In genomic region chr12:29048596-29048995, GRCm38 (mm10) we compare ENCODE assay signal across 7 mouse cellular contexts.
DNase-seq lines count a peak whose midpoint lies in the region; ATAC-seq lines count a peak whose summit lies in the region.
"Not testable (repeated sequence)": the region's sequence is repeated elsewhere in the genome, so short reads cannot be mapped to it uniquely, and the experiment has no call there.

No protein-coding gene starts in this region.

- not testable (repeated sequence) for H3K27me3 ChIP-seq in embryonic facial prominence, embryonic 11.5 days (ENCODE audit: control insufficient read depth, insufficient read depth, low read length); forebrain, embryonic 12.5 days; heart, embryonic 12.5 days (replicated peaks); hindbrain, embryonic 15.5 days; limb, embryonic 11.5 days (ENCODE audit: control insufficient read depth, insufficient read depth, low read length); midbrain, embryonic 12.5 days; neural tube, embryonic 12.5 days (replicated peaks)

- H3K4me2 ChIP-seq in embryonic facial prominence, embryonic 11.5 days (ENCODE audit: low read depth, low read length); forebrain, embryonic 12.5 days; hindbrain, embryonic 15.5 days; midbrain, embryonic 12.5 days (replicated peaks); neural tube, embryonic 12.5 days (replicated peaks): not testable (repeated sequence)
- H3K4me2 ChIP-seq in heart, embryonic 12.5 days = 0 out of 2 replicates have a peak overlapping the region, but pooled peaks have one; percentile 26
- H3K4me2 ChIP-seq in limb, embryonic 11.5 days (ENCODE audit: low read depth, severe bottlenecking) = peak overlapping the region; percentile 12; the same call in 1 of the 2 replicates

- not testable (repeated sequence) for H3K4me1 ChIP-seq in embryonic facial prominence, embryonic 11.5 days (ENCODE audit: control insufficient read depth, insufficient read depth, low read length)
- H3K4me1 ChIP-seq in forebrain, embryonic 12.5 days = peaks cover 29% of the 10 kb centered on the region
- peaks cover 27% of the 10 kb centered on the region for H3K4me1 ChIP-seq in heart, embryonic 12.5 days (replicated peaks)
- H3K4me1 ChIP-seq in hindbrain, embryonic 15.5 days (replicated peaks) = peaks cover 32% of the 10 kb centered on the region
- H3K4me1 ChIP-seq in limb, embryonic 11.5 days (ENCODE audit: control insufficient read depth, insufficient read depth, low read length) = peaks cover 22% of the 10 kb centered on the region
- peaks cover 25% of the 10 kb centered on the region for H3K4me1 ChIP-seq in midbrain, embryonic 12.5 days
- H3K4me1 ChIP-seq in neural tube, embryonic 12.5 days = peaks cover 26% of the 10 kb centered on the region

- 0 out of 2 replicates have a peak, but pooled peaks have one; percentile 8 for ATAC-seq in embryonic facial prominence, embryonic 11.5 days (replicated peaks; ENCODE audit: insufficient number of reproducible peaks, low FRiP score, low TSS enrichment, low read depth)
- ATAC-seq in forebrain, embryonic 12.5 days (ENCODE audit: low FRiP score) = 0 out of 2 replicates have a peak, but pooled peaks have one; percentile 3
- not testable (repeated sequence) for ATAC-seq in heart, embryonic 12.5 days (ENCODE audit: insufficient number of reproducible peaks, low FRiP score); hindbrain, embryonic 15.5 days (ENCODE audit: low FRiP score, low read depth); limb, embryonic 11.5 days (ENCODE audit: insufficient number of reproducible peaks, low FRiP score, low TSS enrichment, low read depth); midbrain, embryonic 12.5 days (ENCODE audit: low FRiP score, low read depth); neural tube, embryonic 12.5 days (ENCODE audit: low FRiP score, low read depth)

- H3K4me3 ChIP-seq in embryonic facial prominence, embryonic 11.5 days (ENCODE audit: low read depth, low read length); forebrain, embryonic 12.5 days (replicated peaks); heart, embryonic 12.5 days; hindbrain, embryonic 15.5 days; limb, embryonic 11.5 days (ENCODE audit: low read depth, low read length); midbrain, embryonic 12.5 days; neural tube, embryonic 12.5 days: not testable (repeated sequence)

- H3K9me3 ChIP-seq in embryonic facial prominence, embryonic 11.5 days (replicated peaks; ENCODE audit: control insufficient read depth, low read length); forebrain, embryonic 12.5 days; heart, embryonic 12.5 days (replicated peaks); hindbrain, embryonic 15.5 days; limb, embryonic 11.5 days (ENCODE audit: control insufficient read depth, low read length); midbrain, embryonic 12.5 days; neural tube, embryonic 12.5 days: not testable (repeated sequence)

- 39% methylated on average over 2 of the region's 4 CpGs for WGBS in embryonic facial prominence, embryonic 11.5 days
- 47% methylated on average over 4 of the region's 4 CpGs for WGBS in forebrain, embryonic 12.5 days
- WGBS in heart, embryonic 12.5 days = 52% methylated on average over 4 of the region's 4 CpGs
- 30% methylated on average over 4 of the region's 4 CpGs for WGBS in hindbrain, embryonic 15.5 days
- 23% methylated on average over 3 of the region's 4 CpGs for WGBS in limb, embryonic 11.5 days
- WGBS in midbrain, embryonic 12.5 days = 58% methylated on average over 4 of the region's 4 CpGs
- WGBS in neural tube, embryonic 12.5 days = 37% methylated on average over 4 of the region's 4 CpGs

- H3K9ac ChIP-seq in embryonic facial prominence, embryonic 11.5 days (replicated peaks; ENCODE audit: low read length) = peak overlapping the region; percentile 41; the same call in 1 of the 2 replicates
- H3K9ac ChIP-seq in forebrain, embryonic 12.5 days; heart, embryonic 12.5 days; hindbrain, embryonic 15.5 days; midbrain, embryonic 12.5 days (replicated peaks); neural tube, embryonic 12.5 days: not testable (repeated sequence)
- peak overlapping the region; percentile 37; the same call in 1 of the 2 replicates for H3K9ac ChIP-seq in limb, embryonic 11.5 days (ENCODE audit: low read length)

- DNase-seq in embryonic facial prominence, embryonic 11.5 days (ENCODE audit: low spot score) = peak; percentile 8
- not testable (repeated sequence) for DNase-seq in limb, embryonic 11.5 days (ENCODE audit: low spot score)

- H3K36me3 ChIP-seq in embryonic facial prominence, embryonic 11.5 days (replicated peaks; ENCODE audit: control insufficient read depth, insufficient read depth, low read depth, low read length); forebrain, embryonic 12.5 days (replicated peaks); heart, embryonic 12.5 days; hindbrain, embryonic 15.5 days; limb, embryonic 11.5 days (ENCODE audit: control insufficient read depth, insufficient read depth, low read length); midbrain, embryonic 12.5 days; neural tube, embryonic 12.5 days: not testable (repeated sequence)

- peak overlapping the region; percentile 68 for H3K27ac ChIP-seq in embryonic facial prominence, embryonic 11.5 days (replicated peaks; ENCODE audit: low read depth, low read length)
- H3K27ac ChIP-seq in forebrain, embryonic 12.5 days = peak overlapping the region; percentile 81
- H3K27ac ChIP-seq in heart, embryonic 12.5 days (ENCODE audit: poor library complexity, severe bottlenecking) = peak overlapping the region; percentile 61; the same call in 1 of the 2 replicates
- H3K27ac ChIP-seq in hindbrain, embryonic 15.5 days (replicated peaks) = peak overlapping the region; percentile 83
- H3K27ac ChIP-seq in limb, embryonic 11.5 days (replicated peaks; ENCODE audit: low read depth, low read length) = peak overlapping the region; percentile 77
- peak overlapping the region; percentile 87 for H3K27ac ChIP-seq in midbrain, embryonic 12.5 days (replicated peaks)
- H3K27ac ChIP-seq in neural tube, embryonic 12.5 days = peak overlapping the region; percentile 66
